Mouse (Mus musculus): ENCODE data around the gene Ubtd1. TPM values are rescaled to one million over a fixed set of nuclear protein-coding genes. Genes with fewer than 3 reads are reported as not detected.

Gene Ubtd1
- 9.2 and 9.6 TPM in 2 replicates for polyA plus RNA-seq (2016; fragmentation: Nextera tagmentation; extraction: Ambion mirVana)

DNA sequence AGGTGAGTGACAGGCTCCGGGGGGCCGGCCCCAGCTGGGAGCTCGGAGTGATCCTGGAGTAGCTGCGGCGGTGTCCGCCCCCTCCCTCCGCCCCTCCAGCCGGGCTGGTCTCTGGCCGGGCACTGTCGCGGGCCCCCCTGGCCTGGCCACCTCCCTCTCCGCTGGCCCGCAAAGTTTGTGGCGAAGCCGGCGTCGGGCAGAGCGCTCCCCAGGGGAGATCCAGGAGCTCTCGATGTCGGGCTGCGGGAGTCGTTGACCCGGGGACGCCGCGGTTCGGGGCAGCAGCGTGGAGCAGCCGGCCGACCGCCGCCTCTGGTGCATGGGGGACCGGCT lies at the start of gene Ubtd1:
Gene Ubtd1, plus strand, starts transcription at position 169 of the 333 bp plus-strand sequence.
- peak within 1 kb of the TSS; percentile 76 for H3K4me3 ChIP-seq
- peaks cover 45% of the 10 kb centered on the region for H3K4me1 ChIP-seq
- no peaks in the 10 kb centered on the region for H3K36me3 ChIP-seq (replicated peaks)
- peak within 1 kb of the TSS; percentile 91 for H3K27ac ChIP-seq
- H3K27me3 ChIP-seq (ENCODE audit: poor library complexity, severe bottlenecking) = peaks cover 20% of the 10 kb centered on the region
- under 1% methylated on average over 33 of the region's 33 CpGs for whole genome bisulfite sequencing
- no peaks in the 10 kb centered on the region for H3K9me3 ChIP-seq
- DNase-seq (ENCODE audit: extremely low spot score, low spot score) = no peak

DNA sequence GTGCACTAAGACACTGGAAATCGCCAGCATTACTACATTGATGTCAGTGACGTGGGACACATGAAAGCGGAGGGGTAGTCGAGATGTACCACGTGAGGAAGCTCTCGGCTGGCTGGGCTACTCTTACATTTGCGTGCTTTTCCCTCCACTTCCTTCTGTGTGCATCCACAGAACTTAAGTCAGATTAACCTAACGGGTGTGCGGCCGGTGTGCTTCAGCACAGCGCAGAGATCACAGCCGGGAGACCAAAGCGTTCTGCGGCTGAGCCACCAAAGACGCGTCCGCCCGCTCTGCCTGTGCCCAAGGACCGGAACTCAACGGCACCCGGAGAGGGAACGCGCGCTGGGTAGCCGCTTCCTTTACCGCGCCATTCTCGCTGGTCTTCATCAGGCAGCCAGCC lies 48.9 kb upstream of the Ubtd1 start:
- WGBS = under 1% methylated on average over 28 of the region's 28 CpGs
- no peaks in the 10 kb centered on the region for H3K27me3 ChIP-seq (ENCODE audit: poor library complexity, severe bottlenecking)

DNA sequence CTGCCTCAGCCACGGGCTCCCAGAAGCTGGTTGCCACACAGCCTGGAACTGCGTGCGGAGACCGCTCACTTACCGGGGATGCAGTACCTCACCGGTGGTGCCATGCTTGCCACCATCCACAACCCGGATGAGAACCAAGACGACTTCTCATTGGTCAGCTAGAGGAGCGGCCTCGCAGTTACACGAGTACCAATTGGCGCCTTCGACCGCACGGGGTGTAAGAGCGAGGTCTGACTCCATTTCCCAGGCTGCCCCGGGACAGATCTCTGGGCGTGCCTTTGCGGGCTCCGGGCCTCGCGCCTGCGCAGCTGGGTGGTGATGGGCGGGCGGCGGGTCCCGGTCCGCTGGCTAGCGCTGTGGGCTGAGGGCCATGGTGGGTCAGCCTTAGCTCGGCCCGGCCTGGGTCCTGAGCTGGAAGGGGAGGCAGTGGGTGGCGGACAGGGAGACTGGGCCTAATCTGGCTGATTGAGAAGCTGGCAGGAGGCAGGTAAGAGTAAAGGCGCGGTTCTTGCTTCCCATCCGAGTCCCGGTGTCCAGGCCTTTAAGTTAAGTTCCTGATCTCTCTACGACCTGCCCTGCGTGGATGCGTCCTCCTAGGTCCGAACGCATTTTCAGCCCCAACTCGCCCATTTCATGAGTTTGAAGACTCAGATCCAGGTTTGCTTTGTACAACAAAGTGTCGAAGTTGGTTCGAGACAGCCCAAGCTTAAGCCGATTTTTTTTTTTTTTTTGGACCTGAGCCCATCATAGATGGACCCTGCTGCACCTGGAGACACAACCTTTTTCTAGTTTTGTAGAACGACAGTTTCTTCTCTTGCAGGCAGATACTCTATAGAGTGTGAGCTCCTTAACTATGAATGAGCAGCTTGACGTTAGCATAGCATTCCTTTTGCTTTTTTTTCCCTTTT lies 48.1 kb upstream of the Ubtd1 start, which contains the start of the genes Exosc1 and Zdhhc16:
Gene Exosc1, minus strand, starts transcription at position 245 of the 908 bp plus-strand sequence.
Gene Zdhhc16, plus strand, starts transcription at position 302 of the 908 bp plus-strand sequence.
- Histone ChIP-seq H3K4me1 (peaks cover 25% of the 10 kb centered on the region), H3K9me3 (no peaks in the 10 kb centered on the region), H3K4me3 (peak within 1 kb of the TSS; percentile 98), H3K36me3 (replicated peaks) (peaks cover 55% of the 10 kb centered on the region), H3K27ac (peak within 1 kb of the TSS; percentile 86), H3K27me3 (ENCODE audit: poor library complexity, severe bottlenecking) (no peaks in the 10 kb centered on the region)
- peak; percentile 98 for DNase-seq (ENCODE audit: extremely low spot score, low spot score)
- WGBS = under 1% methylated on average over 47 of the region's 47 CpGs

More for the DNA sequence above, 48.9 kb upstream of the Ubtd1 start:
- Histone ChIP-seq H3K4me3 (peak overlapping the region; percentile 98), H3K4me1 (peaks cover 25% of the 10 kb centered on the region), H3K27ac (peak overlapping the region; percentile 86), H3K9me3 (no peaks in the 10 kb centered on the region), H3K36me3 (replicated peaks) (peaks cover 55% of the 10 kb centered on the region)
- DNase-seq (ENCODE audit: extremely low spot score, low spot score) = no peak

DNA sequence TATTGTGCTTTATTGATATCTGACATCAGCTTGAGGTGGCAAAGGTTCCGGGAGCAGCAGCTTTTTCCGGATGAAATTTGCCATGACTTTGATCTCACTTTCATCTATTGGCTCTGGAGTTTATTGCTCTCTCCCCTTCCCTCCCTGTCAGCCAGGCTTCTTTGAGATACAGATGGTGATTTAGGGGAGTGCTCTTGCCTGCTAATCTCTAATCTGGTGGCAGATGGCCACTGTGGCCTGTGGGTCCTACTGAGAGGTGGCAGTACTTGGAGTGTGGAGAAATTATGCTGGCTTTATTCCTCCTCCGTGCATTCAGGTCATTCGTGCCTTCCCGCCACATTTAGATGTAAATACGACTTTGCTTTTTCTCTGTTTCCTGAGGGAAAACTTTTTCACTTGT lies 47.4 kb upstream of the Ubtd1 start:
- no peak for DNase-seq (ENCODE audit: extremely low spot score, low spot score)
- Histone ChIP-seq H3K27me3 (ENCODE audit: poor library complexity, severe bottlenecking) (no peaks in the 10 kb centered on the region), H3K4me1 (peaks cover 25% of the 10 kb centered on the region), H3K27ac (peak overlapping the region; percentile 86), H3K36me3 (replicated peaks) (peaks cover 56% of the 10 kb centered on the region), H3K4me3 (peak overlapping the region; percentile 98), H3K9me3 (no peaks in the 10 kb centered on the region)
- WGBS = 51% methylated on average over 6 of the region's 6 CpGs

DNA sequence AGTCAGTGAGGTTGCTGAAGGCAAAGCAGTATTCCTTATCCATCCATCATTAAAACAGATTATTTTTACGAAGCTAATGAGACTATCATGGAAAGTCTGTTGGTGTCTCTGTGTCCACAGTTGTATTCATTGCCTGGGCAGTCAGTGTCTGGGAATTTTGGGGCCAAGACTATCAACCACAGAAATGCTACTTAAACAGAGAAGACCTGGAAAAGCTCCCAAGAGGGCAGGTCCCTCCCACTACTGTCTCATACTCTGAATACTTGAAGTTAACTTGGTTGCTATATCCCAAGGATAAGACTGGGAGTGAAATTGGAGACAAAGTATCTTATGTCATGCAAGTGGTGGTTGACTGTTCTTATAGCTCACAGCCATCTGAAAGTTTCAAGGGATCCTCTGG lies 45.6 kb upstream of the Ubtd1 start:
- peaks cover 58% of the 10 kb centered on the region for H3K36me3 ChIP-seq (replicated peaks)
- WGBS = 94% methylated on average over 1 of the region's 1 CpGs
- no peak overlapping the region for H3K27ac ChIP-seq
- peaks cover 25% of the 10 kb centered on the region for H3K4me1 ChIP-seq
- H3K4me3 ChIP-seq = no peak overlapping the region
- no peaks in the 10 kb centered on the region for H3K9me3 ChIP-seq
- H3K27me3 ChIP-seq (ENCODE audit: poor library complexity, severe bottlenecking) = no peaks in the 10 kb centered on the region
- DNase-seq (ENCODE audit: extremely low spot score, low spot score) = no peak

DNA sequence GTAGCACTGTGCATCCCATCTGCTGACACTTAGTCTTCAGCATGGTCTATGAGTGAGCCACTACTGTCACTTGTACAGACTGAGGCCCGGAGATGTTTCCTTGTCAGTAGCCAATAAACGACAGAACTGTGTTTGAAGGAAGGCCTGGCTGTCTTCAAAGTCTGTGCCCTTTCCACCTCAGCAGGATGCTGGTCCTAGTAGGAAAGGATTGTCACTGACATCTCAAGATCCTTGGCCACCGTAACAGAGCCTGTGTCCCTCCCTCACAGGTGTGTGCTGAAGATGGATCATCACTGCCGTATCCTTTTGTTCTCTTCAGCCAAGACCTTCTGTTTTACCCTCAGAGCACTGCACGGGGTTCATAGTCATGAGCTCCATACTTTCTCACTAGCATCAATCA lies 43.0 kb upstream of the Ubtd1 start:
- Histone ChIP-seq H3K4me1 (peaks cover 15% of the 10 kb centered on the region), H3K9me3 (no peaks in the 10 kb centered on the region), H3K27ac (no peak overlapping the region), H3K36me3 (replicated peaks) (peaks cover 79% of the 10 kb centered on the region), H3K27me3 (ENCODE audit: poor library complexity, severe bottlenecking) (no peaks in the 10 kb centered on the region), H3K4me3 (no peak overlapping the region)
- DNase-seq (ENCODE audit: extremely low spot score, low spot score) = no peak
- 94% methylated on average over 5 of the region's 5 CpGs for WGBS

DNA sequence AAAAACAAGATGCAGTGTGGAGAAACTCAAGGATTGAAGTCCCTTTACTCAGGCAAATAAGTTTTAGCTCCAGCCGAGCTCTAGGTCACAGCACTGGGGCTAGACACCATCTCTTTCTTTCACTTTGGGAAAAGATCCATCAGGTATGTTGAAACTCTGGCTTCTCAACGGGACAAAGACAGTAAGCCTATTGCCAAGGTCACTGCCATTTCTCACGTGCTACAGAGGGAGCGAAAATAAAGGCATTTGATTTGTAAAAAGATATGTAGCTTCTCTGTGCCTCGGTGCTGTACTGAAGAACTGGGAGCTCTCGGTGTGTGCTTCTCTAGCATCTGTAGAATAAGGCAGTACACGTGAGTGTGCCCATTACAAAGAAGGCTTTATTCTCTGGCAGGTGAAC lies 37.7 kb upstream of the Ubtd1 start:
- no peaks in the 10 kb centered on the region for H3K27me3 ChIP-seq (ENCODE audit: poor library complexity, severe bottlenecking)
- H3K36me3 ChIP-seq (replicated peaks) = peaks cover 99% of the 10 kb centered on the region
- WGBS = 89% methylated on average over 7 of the region's 7 CpGs

DNA sequence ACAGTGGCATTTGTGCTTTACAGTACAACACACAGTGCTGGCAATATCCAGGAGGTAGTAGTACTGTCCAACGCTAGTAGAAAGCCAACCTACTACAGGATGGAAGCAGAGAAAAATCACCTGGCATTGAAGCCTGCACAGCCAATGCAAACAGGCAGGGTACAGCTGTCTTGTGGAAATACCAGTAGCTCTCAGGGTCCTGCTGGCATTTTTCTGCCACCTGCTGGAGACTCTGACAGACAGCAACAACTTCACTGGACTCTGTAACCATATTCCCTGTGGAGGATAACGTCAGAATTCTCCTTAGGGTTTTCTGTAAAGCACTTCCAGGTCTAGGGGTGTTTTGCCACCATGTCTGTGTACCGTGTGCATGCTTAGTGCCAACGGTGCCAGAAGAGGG lies 29.3 kb upstream of the Ubtd1 start:
- WGBS = 82% methylated on average over 4 of the region's 4 CpGs
- H3K27ac ChIP-seq = no peak overlapping the region
- H3K4me3 ChIP-seq = no peak overlapping the region
- no peaks in the 10 kb centered on the region for H3K4me1 ChIP-seq
- peaks cover 99% of the 10 kb centered on the region for H3K36me3 ChIP-seq (replicated peaks)
- H3K9me3 ChIP-seq = no peaks in the 10 kb centered on the region
- DNase-seq (ENCODE audit: extremely low spot score, low spot score) = no peak
- no peaks in the 10 kb centered on the region for H3K27me3 ChIP-seq (ENCODE audit: poor library complexity, severe bottlenecking)

More for the DNA sequence above, 37.7 kb upstream of the Ubtd1 start:
- Histone ChIP-seq H3K4me3 (no peak overlapping the region), H3K9me3 (peaks cover 10% of the 10 kb centered on the region; the same call in 1 of the 2 replicates), H3K27ac (no peak overlapping the region), H3K4me1 (no peaks in the 10 kb centered on the region)
- no peak for DNase-seq (ENCODE audit: extremely low spot score, low spot score)

DNA sequence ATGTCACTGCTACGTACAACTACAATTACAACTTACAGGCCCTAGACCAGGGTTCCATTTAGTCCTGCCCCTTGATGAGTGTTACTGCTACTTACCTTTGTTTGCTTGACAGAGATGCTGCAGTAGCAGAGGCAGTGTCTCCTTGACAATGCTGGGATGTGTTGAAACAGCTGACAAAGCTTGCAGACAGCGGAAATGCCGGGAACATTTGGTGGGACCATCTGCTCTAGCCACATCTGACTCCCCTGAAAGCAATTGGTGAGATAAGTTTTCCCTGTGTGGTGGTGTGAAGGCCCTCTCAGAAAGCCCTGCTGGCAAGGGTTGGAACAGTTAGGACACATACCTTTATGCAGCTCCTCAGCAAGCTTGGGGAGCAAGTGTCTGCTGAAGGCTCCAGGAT lies 28.0 kb upstream of the Ubtd1 start:
- DNase-seq (ENCODE audit: extremely low spot score, low spot score) = no peak
- Histone ChIP-seq H3K36me3 (replicated peaks) (peaks cover 99% of the 10 kb centered on the region), H3K27me3 (ENCODE audit: poor library complexity, severe bottlenecking) (no peaks in the 10 kb centered on the region), H3K4me3 (no peak overlapping the region), H3K9me3 (no peaks in the 10 kb centered on the region), H3K4me1 (no peaks in the 10 kb centered on the region), H3K27ac (no peak overlapping the region)
- WGBS = 94% methylated on average over 3 of the region's 3 CpGs

DNA sequence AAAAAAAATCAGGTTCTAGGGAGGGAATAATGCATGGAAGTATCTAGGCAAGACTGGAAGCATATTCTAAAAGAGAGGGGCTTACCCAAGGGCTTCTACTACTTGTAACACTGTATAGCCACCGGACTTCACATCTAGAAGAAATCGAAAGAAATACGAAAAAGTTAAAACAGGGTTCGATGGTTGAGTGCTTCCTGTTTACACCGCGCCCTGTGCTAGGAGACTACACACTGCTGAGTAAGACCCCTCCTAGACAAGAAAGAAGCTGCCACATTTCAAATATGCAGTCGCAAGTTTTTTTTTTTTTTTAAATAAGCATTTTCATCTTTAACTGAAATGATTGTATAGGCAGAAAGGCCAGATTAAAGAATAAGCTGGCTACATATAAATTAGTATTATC lies 11.9 kb upstream of the Ubtd1 start:
- no peak for DNase-seq (ENCODE audit: extremely low spot score, low spot score)
- Histone ChIP-seq H3K27me3 (ENCODE audit: poor library complexity, severe bottlenecking) (no peaks in the 10 kb centered on the region), H3K9me3 (no peaks in the 10 kb centered on the region), H3K4me3 (no peak overlapping the region), H3K36me3 (replicated peaks) (peaks cover 59% of the 10 kb centered on the region), H3K27ac (no peak overlapping the region), H3K4me1 (peaks cover 9% of the 10 kb centered on the region)
- WGBS = 96% methylated on average over 7 of the region's 7 CpGs

DNA sequence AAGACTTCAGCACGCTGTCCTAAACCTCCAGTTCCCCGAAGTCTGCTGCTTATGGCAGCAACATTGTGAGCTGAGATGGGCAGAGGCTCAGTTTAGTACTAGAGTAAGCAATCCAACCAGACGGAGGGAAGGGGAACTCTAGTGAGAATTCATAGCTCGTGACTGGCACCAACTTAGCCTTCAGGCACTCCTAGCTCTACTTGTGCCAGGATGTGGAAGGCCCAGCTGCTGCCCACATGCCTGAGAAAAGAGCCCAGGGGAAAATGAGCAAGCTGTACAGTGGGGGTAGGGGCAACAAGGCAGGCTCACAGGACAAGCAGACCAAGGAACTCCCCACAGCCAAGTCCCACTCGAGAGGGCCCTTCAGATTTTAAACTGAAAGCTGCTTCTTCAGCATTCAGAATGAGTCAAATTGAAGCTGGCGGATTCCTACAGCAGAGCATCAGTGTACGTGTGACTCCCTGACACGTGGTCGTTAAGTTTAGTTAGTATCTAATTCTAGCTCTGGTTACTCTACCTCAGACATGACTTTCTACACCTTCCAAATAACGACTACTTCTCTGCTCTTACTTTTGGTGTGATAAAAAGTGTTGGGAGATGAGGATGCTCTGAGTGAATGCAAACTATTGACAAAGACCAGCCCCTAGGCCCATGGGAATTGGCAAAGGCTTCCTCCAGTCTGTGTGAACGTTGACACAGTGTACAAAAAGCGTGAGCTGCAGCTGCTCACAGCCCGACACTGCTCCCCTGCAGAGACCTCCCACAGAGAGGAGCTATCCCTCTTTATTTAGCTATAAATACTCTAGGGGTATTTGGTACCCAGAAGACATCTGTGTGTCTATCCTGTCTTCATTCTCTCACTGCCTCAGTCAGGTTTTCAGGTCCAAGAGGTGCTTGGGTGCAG lies 7.4 kb upstream of the Ubtd1 start:
- no peak for DNase-seq (ENCODE audit: extremely low spot score, low spot score)
- Histone ChIP-seq H3K27ac (no peak overlapping the region), H3K4me1 (peaks cover 26% of the 10 kb centered on the region), H3K4me3 (no peak overlapping the region), H3K36me3 (replicated peaks) (peaks cover 20% of the 10 kb centered on the region), H3K27me3 (ENCODE audit: poor library complexity, severe bottlenecking) (no peaks in the 10 kb centered on the region), H3K9me3 (no peaks in the 10 kb centered on the region)
- 70% methylated on average over 13 of the region's 13 CpGs for WGBS

DNA sequence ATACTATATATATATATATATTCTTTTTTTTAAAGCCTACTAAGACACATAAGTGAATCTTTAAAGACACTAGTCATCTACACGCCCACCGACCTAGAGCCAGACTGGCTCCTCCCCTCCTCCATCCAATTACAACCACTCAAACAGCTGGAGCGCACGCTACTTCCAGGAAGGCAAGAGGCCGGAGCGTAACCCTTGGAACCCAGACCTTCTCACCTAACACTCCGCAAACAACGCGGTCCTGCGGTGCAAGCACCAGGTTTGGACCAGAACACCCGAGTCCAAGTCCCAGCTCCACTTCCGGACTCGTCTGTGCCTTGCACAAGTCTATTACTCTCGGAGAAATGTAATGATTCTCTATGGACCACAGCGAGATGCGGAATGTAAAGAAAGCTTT lies 1.1 kb upstream of the Ubtd1 start:
- DNase-seq (ENCODE audit: extremely low spot score, low spot score) = no peak
- Histone ChIP-seq H3K9me3 (no peaks in the 10 kb centered on the region), H3K4me1 (peaks cover 45% of the 10 kb centered on the region), H3K27ac (peak overlapping the region; percentile 91), H3K4me3 (peak overlapping the region; percentile 76), H3K36me3 (replicated peaks) (peaks cover 3% of the 10 kb centered on the region; the same call in 1 of the 2 replicates), H3K27me3 (ENCODE audit: poor library complexity, severe bottlenecking) (peaks cover 20% of the 10 kb centered on the region)
- WGBS = under 1% methylated on average over 16 of the region's 16 CpGs
